Mouse (Mus musculus) cerebellum, adult 18-20 months (tissue): ENCODE measurements around the gene Rab21.
"Not testable (repeated sequence)": the region's sequence is repeated elsewhere in the genome, so short reads cannot be mapped to it uniquely, and the experiment has no call there.

ENCODE experiments used
- DNase-seq, 2 experiments: peaks; one replicate each; pipeline ENCODE4 v3.0.0; 2021

The Rab21 gene

GRCm38 (mm10) chr10:115323295-115323694 is 7.9 kb upstream of the Rab21 start:
- peak; percentile 70 to 82 for DNase-seq

GRCm38 (mm10) chr10:115321317-115322035 is 6.1 kb upstream of the Rab21 start:
- no peak for DNase-seq

- not testable (repeated sequence) for DNase-seq
Measured at GRCm38 (mm10) chr10:115318388-115318787, 3.0 kb upstream of the Rab21 start.

- no peak for DNase-seq
Measured at GRCm38 (mm10) chr10:115316313-115316712, 919 bp upstream of the Rab21 start.

- DNase-seq, result no peak
Measured at GRCm38 (mm10) chr10:115314582-115315452, 577 bp downstream of the Rab21 start.

GRCm38 (mm10) chr10:115314287-115314581 is 1.2 kb downstream of the Rab21 start:
- DNase-seq, result no peak

GRCm38 (mm10) chr10:115313641-115314286 is 1.6 kb downstream of the Rab21 start:
- no peak for DNase-seq

- DNase-seq, result no peak
Measured at GRCm38 (mm10) chr10:115312732-115313131, 2.7 kb downstream of the Rab21 start.

GRCm38 (mm10) chr10:115312194-115312593 is 3.2 kb downstream of the Rab21 start:
- DNase-seq, result no peak

- DNase-seq, result no peak
Measured at GRCm38 (mm10) chr10:115311263-115311965, 4.0 kb downstream of the Rab21 start.

- no peak for DNase-seq
Measured at GRCm38 (mm10) chr10:115309191-115309590, 6.2 kb downstream of the Rab21 start.

GRCm38 (mm10) chr10:115307331-115307875 is 8.0 kb downstream of the Rab21 start:
- DNase-seq, result no peak

GRCm38 (mm10) chr10:115298683-115299082 is 16.7 kb downstream of the Rab21 start:
- DNase-seq, result no peak

- DNase-seq, result no peak
Measured at GRCm38 (mm10) chr10:115297582-115297981, 17.8 kb downstream of the Rab21 start.

GRCm38 (mm10) chr10:115296401-115296935 is 18.9 kb downstream of the Rab21 start:
- no peak for DNase-seq

- no peak for DNase-seq
Measured at GRCm38 (mm10) chr10:115295162-115295561, 20.2 kb downstream of the Rab21 start.

- no peak for DNase-seq
Measured at GRCm38 (mm10) chr10:115294715-115295114, 20.7 kb downstream of the Rab21 start.

GRCm38 (mm10) chr10:115293946-115294345 is 21.4 kb downstream of the Rab21 start:
- DNase-seq, result no peak

GRCm38 (mm10) chr10:115290671-115291070 is 24.7 kb downstream of the Rab21 start:
- no peak for DNase-seq

GRCm38 (mm10) chr10:115288856-115289255 is 26.5 kb downstream of the Rab21 start:
- no peak for DNase-seq

- DNase-seq, result no peak
Measured at GRCm38 (mm10) chr10:115284170-115284569, 31.2 kb downstream of the Rab21 start.

GRCm38 (mm10) chr10:115281381-115281780 is 34.0 kb downstream of the Rab21 start:
- no peak for DNase-seq
